Mouse (Mus musculus): Measurements from ENCODE around the gene Hsp90ab1. TPM values are rescaled to one million over a fixed set of nuclear protein-coding genes. Genes with fewer than 3 reads are reported as not detected.
A peak's percentile ranks its signal among the peaks of the same experiment; 100 is the strongest.

Gene Hsp90ab1
- polyA plus RNA-seq, 1 experiment from 2014 or later, result 483 TPM

DNA sequence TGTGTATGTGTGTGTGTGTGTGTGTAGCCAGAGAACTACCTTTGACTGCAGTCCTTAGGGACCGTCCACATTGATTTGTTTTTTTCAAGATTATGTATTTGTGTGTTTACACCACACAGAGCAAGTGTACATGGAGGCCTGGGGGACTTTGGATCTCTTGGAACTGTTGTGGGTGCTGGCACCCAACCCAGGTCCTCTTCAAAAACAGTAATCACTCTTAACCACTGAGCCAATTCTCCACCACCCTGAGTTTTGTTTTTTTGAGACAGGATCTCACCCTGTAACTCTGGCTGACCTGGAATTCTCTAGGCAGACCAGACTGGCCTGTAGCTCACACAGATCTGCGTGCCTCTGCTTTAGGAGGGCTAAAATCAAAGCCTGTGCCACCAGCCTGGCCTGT, 25.3 kb upstream of the Hsp90ab1 start:
- Histone ChIP-seq H3K36me3 (ENCODE audit: control insufficient read depth, insufficient read depth) (no peaks in the 10 kb centered on the region), H3K27me3 (replicated peaks; ENCODE audit: control insufficient read depth, insufficient read depth, low read length) (no peaks in the 10 kb centered on the region), H3K9ac (ENCODE audit: low read depth, low read length) (no peak overlapping the region), H3K9me3 (ENCODE audit: control insufficient read depth) (no peaks in the 10 kb centered on the region), H3K27ac (ENCODE audit: low read depth, low read length) (no peak overlapping the region; the same call in 1 of the 2 replicates), H3K4me2 (replicated peaks; ENCODE audit: low read depth) (no peak overlapping the region), H3K4me3 (ENCODE audit: low read depth, low read length) (no peak overlapping the region), H3K4me1 (replicated peaks; ENCODE audit: control insufficient read depth, insufficient read depth, low read length) (peaks cover 4% of the 10 kb centered on the region; the same call in 1 of the 2 replicates)
- ATAC-seq, result no peak
- WGBS, result 79% methylated on average over 2 of the region's 2 CpGs
- no peak for TF ChIP-seq CTCF (IDR thresholded peaks at IDR 0.05; ENCODE audit: low read depth)

DNA sequence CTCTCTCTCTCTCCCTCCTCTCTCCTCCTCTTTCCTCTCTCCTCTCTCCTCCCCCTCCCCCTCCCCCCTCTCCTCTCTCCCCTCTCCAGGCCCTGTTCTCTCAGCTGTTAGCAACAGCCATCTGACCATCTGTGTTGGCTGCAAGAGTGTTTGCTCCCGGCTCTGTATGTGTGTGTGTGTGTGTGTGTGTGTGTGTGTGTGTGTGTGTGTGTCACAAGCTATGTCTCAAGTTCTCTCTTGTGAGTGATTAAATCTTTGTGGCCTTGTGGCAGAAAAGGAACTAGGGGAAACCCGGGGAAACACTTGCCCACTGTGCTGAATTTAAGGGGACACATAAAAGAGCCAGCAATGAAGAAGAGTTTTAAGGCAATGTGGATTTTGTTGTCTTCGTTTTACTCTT, 24.7 kb upstream of the Hsp90ab1 start:
- Histone ChIP-seq H3K4me1 (replicated peaks; ENCODE audit: control insufficient read depth, insufficient read depth, low read length) (peaks cover 10% of the 10 kb centered on the region), H3K4me3 (ENCODE audit: low read depth, low read length) (no peak overlapping the region), H3K27me3 (replicated peaks; ENCODE audit: control insufficient read depth, insufficient read depth, low read length) (no peaks in the 10 kb centered on the region), H3K27ac (ENCODE audit: low read depth, low read length) (no peak overlapping the region), H3K9ac (ENCODE audit: low read depth, low read length) (no peak overlapping the region), H3K36me3 (ENCODE audit: control insufficient read depth, insufficient read depth) (no peaks in the 10 kb centered on the region), H3K9me3 (ENCODE audit: control insufficient read depth) (no peaks in the 10 kb centered on the region), H3K4me2 (replicated peaks; ENCODE audit: low read depth) (no peak overlapping the region)
- no peak for TF ChIP-seq CTCF (IDR thresholded peaks at IDR 0.05; ENCODE audit: low read depth)
- WGBS, result 36% methylated on average over 3 of the region's 3 CpGs
- no peak for ATAC-seq

DNA sequence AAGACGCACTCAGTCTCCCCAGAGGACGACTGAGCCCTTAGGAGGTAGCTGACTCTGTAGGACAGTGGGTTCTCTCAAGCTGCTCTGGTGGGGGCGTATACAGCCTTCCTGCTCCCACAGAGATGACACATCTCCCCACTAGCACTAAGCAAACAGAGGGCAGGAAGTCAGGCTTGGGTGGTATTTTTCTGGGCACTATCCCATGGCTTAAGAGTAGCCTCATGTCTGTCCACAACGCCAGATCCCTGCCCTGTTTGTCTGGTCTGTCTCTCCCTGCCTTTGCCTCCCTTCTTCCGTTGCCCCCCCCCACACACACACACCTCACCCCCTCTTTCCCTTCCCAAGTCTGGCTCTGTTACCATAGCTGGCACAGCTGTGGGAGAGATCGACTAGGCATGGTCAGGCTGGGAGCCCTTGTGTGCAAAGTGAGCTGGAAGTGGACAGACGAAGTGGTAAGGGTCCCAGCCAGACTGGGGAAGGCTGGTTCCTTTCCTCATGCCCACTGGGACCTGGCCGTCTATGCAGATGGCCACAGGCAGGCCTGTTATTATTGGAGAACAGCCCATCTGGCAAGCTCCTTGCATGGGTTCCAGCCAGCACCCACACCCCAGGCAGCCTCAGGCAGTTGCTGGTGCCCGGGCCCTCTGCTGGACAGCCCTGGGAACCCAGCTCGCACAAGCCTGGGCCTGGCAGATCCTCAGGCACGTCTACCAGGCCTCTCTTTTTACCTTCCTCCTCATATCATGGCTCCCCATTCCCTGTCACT, 23.7 kb upstream of the Hsp90ab1 start:
- no peaks in the 10 kb centered on the region for H3K36me3 ChIP-seq (ENCODE audit: control insufficient read depth, insufficient read depth)
- H3K9me3 ChIP-seq (ENCODE audit: control insufficient read depth), result no peaks in the 10 kb centered on the region
- peaks cover 15% of the 10 kb centered on the region for H3K4me1 ChIP-seq (replicated peaks; ENCODE audit: control insufficient read depth, insufficient read depth, low read length)
- H3K9ac ChIP-seq (ENCODE audit: low read depth, low read length), result no peak overlapping the region
- ATAC-seq, result peak; percentile 42
- H3K4me2 ChIP-seq (replicated peaks; ENCODE audit: low read depth), result no peak overlapping the region
- WGBS, result 57% methylated on average over 11 of the region's 11 CpGs
- no peaks in the 10 kb centered on the region for H3K27me3 ChIP-seq (replicated peaks; ENCODE audit: control insufficient read depth, insufficient read depth, low read length)
- TF ChIP-seq CTCF (IDR thresholded peaks at IDR 0.05; ENCODE audit: low read depth), result peak; percentile 80
- H3K4me3 ChIP-seq (ENCODE audit: low read depth, low read length), result no peak overlapping the region
- H3K27ac ChIP-seq (ENCODE audit: low read depth, low read length), result no peak overlapping the region

DNA sequence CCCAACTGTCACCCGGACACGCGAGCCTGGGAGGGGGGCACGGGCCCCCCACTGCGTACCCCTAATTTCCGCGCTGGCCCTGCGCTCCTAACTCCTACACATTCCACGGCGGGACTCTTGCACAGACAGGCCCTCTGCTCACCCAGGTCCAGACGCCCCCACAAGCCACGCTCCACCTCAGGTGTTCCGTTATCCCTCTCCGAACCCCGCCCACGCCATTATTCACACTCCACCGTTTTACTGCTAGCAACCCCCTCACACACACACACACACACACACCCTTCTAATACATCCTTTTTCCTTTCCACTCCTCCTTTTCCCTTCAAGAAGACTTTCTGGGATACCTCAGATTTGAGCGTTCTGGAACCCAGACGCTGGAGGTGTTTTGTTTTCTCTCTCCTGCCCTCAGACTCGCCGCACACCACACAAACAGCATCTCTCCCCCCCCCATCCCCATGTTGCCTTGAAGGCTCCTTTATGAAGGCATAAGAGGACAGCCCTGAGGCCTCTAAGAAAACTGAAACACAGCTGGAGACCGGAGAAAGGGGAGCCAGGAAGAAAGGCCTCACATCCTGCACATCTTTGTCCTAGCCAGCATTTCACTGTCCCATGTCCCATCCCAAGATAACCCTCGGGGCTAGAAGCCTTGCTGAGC, 22.8 kb upstream of the Hsp90ab1 start:
- peak overlapping the region; percentile 53 for H3K4me3 ChIP-seq (ENCODE audit: low read depth, low read length)
- no peaks in the 10 kb centered on the region for H3K27me3 ChIP-seq (replicated peaks; ENCODE audit: control insufficient read depth, insufficient read depth, low read length)
- no peak for TF ChIP-seq CTCF (IDR thresholded peaks at IDR 0.05; ENCODE audit: low read depth)
- H3K9ac ChIP-seq (ENCODE audit: low read depth, low read length), result no peak overlapping the region; the same call in 1 of the 2 replicates
- no peaks in the 10 kb centered on the region for H3K36me3 ChIP-seq (ENCODE audit: control insufficient read depth, insufficient read depth)
- 20% methylated on average over 23 of the region's 23 CpGs for WGBS
- peaks cover 15% of the 10 kb centered on the region for H3K4me1 ChIP-seq (replicated peaks; ENCODE audit: control insufficient read depth, insufficient read depth, low read length)
- no peak for ATAC-seq
- H3K27ac ChIP-seq (ENCODE audit: low read depth, low read length), result no peak overlapping the region
- no peaks in the 10 kb centered on the region for H3K9me3 ChIP-seq (ENCODE audit: control insufficient read depth)
- H3K4me2 ChIP-seq (replicated peaks; ENCODE audit: low read depth), result peak overlapping the region; percentile 92

DNA sequence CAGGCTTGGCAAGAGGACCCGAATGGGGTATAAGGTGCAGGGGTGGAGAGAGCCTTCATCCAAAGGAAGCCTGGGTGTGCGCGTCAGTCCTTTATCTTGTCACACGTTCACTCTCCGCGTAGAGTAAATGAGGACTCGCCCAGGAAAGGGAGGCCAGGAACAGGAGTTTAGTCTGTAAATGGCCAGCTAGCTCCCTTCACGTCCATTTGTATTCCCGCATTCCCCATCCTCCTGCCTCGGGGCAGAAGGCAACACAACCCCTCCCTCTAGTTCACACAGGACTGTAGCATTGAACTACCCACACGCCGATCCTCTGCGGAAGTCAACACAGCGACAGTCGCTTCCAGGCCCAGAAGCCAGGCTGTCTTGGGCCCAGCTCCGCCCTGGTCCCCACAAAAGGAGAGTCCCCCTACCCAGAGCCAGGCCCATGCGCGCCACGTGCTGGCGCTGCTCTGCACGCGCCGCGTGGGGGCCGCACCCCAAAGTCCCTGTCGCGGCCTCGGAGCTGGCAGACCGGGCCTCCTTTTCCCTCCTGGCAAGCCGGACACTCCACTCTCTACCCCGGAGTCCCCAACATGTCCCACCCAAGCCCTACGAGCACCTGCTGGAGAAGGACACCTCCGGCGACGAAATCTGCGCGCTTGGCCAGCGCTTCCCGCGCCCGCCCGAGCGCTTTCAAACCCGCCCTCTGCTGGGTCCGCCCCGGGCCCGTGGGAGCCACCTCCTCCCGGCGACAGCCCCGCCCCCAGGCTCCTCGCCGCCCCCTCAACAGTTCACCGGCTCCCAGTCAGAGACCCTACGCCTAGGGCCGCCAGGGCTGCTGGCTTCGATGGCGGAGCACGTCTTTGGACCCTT, 22.0 kb upstream of the Hsp90ab1 start:
- H3K4me3 ChIP-seq (ENCODE audit: low read depth, low read length), result peak overlapping the region; percentile 53
- H3K36me3 ChIP-seq (ENCODE audit: control insufficient read depth, insufficient read depth), result 0 out of 2 replicates have a peak, but pooled peaks cover 2% of the 10 kb centered on the region
- H3K4me1 ChIP-seq (replicated peaks; ENCODE audit: control insufficient read depth, insufficient read depth, low read length), result peaks cover 15% of the 10 kb centered on the region
- H3K27me3 ChIP-seq (replicated peaks; ENCODE audit: control insufficient read depth, insufficient read depth, low read length), result no peaks in the 10 kb centered on the region
- H3K9me3 ChIP-seq (ENCODE audit: control insufficient read depth), result no peaks in the 10 kb centered on the region
- ATAC-seq, result peak; percentile 55; the same call in 1 of the 2 replicates
- peak overlapping the region; percentile 92 for H3K4me2 ChIP-seq (replicated peaks; ENCODE audit: low read depth)
- H3K9ac ChIP-seq (ENCODE audit: low read depth, low read length), result peak overlapping the region; percentile 49; the same call in 1 of the 2 replicates
- under 1% methylated on average over 57 of the region's 58 CpGs for WGBS
- no peak overlapping the region for H3K27ac ChIP-seq (ENCODE audit: low read depth, low read length)
- peak; percentile 13 for TF ChIP-seq CTCF (IDR thresholded peaks at IDR 0.05; ENCODE audit: low read depth)

DNA sequence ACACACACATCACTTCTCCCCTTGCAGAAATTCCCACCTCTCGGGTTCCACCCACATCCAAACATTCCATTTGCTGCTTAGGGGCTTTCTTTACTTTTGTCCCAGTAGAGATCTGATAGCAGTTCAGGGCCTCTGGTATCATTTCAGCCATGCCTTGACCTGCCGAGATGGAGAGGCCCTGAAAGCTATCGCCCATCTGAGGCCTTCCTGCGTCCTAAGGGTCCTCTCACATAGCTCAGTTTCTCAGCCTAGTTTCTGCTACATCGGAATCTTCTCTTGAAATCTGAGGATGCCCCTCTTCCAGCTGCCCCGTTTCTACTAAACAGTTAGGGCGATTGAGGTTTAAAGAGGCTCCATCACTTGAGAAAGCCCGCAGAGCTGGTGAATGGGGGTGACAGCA, 21.1 kb upstream of the Hsp90ab1 start:
- peaks cover 15% of the 10 kb centered on the region for H3K4me1 ChIP-seq (replicated peaks; ENCODE audit: control insufficient read depth, insufficient read depth, low read length)

More for the DNA sequence above, 21.1 kb upstream of the Hsp90ab1 start:
- no peak overlapping the region for H3K9ac ChIP-seq (ENCODE audit: low read depth, low read length)
- TF ChIP-seq CTCF (IDR thresholded peaks at IDR 0.05; ENCODE audit: low read depth), result no peak
- 57% methylated on average over 8 of the region's 8 CpGs for whole genome bisulfite sequencing
- no peak for ATAC-seq
- H3K4me3 ChIP-seq (ENCODE audit: low read depth, low read length), result peak overlapping the region; percentile 53
- H3K36me3 ChIP-seq (ENCODE audit: control insufficient read depth, insufficient read depth), result peaks cover 11% of the 10 kb centered on the region; the same call in 1 of the 2 replicates
- H3K27me3 ChIP-seq (replicated peaks; ENCODE audit: control insufficient read depth, insufficient read depth, low read length), result no peaks in the 10 kb centered on the region
- H3K9me3 ChIP-seq (ENCODE audit: control insufficient read depth), result no peaks in the 10 kb centered on the region
- H3K27ac ChIP-seq (ENCODE audit: low read depth, low read length), result no peak overlapping the region
- peak overlapping the region; percentile 92 for H3K4me2 ChIP-seq (replicated peaks; ENCODE audit: low read depth)
